Mouse (Mus musculus): ENCODE data around the gene Gstm2.
"Not testable (repeated sequence)": the region's sequence is repeated elsewhere in the genome, so short reads cannot be mapped to it uniquely, and the experiment has no call there.

The Gstm2 gene

GRCm38 (mm10) chr3:108014098-108014973 is 28.1 kb upstream of the Gstm2 start:
- H3K36me3 ChIP-seq (ENCODE audit: control insufficient read depth, insufficient read depth, low read length, poor library complexity, severe bottlenecking), result no peaks in the 10 kb centered on the region
- H3K27me3 ChIP-seq (ENCODE audit: control insufficient read depth, insufficient read depth, low read length, poor library complexity, severe bottlenecking), result no peaks in the 10 kb centered on the region
- DNase-seq (ENCODE audit: low read depth, low spot score), result no peak

GRCm38 (mm10) chr3:108013331-108013871 is 27.1 kb upstream of the Gstm2 start:
- Histone ChIP-seq H3K36me3 (ENCODE audit: control insufficient read depth, insufficient read depth, low read length, poor library complexity, severe bottlenecking) (no peaks in the 10 kb centered on the region), H3K27me3 (ENCODE audit: control insufficient read depth, insufficient read depth, low read length, poor library complexity, severe bottlenecking) (no peaks in the 10 kb centered on the region)
- DNase-seq (ENCODE audit: low read depth, low spot score), result no peak

GRCm38 (mm10) chr3:108011558-108011957 is 25.3 kb upstream of the Gstm2 start:
- H3K27me3 ChIP-seq (ENCODE audit: control insufficient read depth, insufficient read depth, low read length, poor library complexity, severe bottlenecking), result no peaks in the 10 kb centered on the region
- H3K36me3 ChIP-seq (ENCODE audit: control insufficient read depth, insufficient read depth, low read length, poor library complexity, severe bottlenecking), result no peaks in the 10 kb centered on the region
- DNase-seq (ENCODE audit: low read depth, low spot score), result no peak

GRCm38 (mm10) chr3:108010286-108010685 is 24.0 kb upstream of the Gstm2 start:
- no peak for DNase-seq (ENCODE audit: low read depth, low spot score)
- Histone ChIP-seq H3K27me3 (ENCODE audit: control insufficient read depth, insufficient read depth, low read length, poor library complexity, severe bottlenecking) (no peaks in the 10 kb centered on the region), H3K36me3 (ENCODE audit: control insufficient read depth, insufficient read depth, low read length, poor library complexity, severe bottlenecking) (no peaks in the 10 kb centered on the region)

GRCm38 (mm10) chr3:108002021-108002420 is 15.8 kb upstream of the Gstm2 start:
- no peak for DNase-seq (ENCODE audit: low read depth, low spot score)
- no peaks in the 10 kb centered on the region for H3K36me3 ChIP-seq (ENCODE audit: control insufficient read depth, insufficient read depth, low read length, poor library complexity, severe bottlenecking)
- H3K27me3 ChIP-seq (ENCODE audit: control insufficient read depth, insufficient read depth, low read length, poor library complexity, severe bottlenecking), result no peaks in the 10 kb centered on the region; the same call in 1 of the 2 replicates

GRCm38 (mm10) chr3:107999491-107999890 is 13.2 kb upstream of the Gstm2 start:
- Histone ChIP-seq H3K27me3 (ENCODE audit: control insufficient read depth, insufficient read depth, low read length, poor library complexity, severe bottlenecking) (no peaks in the 10 kb centered on the region; the same call in 1 of the 2 replicates), H3K36me3 (ENCODE audit: control insufficient read depth, insufficient read depth, low read length, poor library complexity, severe bottlenecking) (no peaks in the 10 kb centered on the region)
- DNase-seq (ENCODE audit: low read depth, low spot score), result no peak

GRCm38 (mm10) chr3:107998591-107998990 is 12.3 kb upstream of the Gstm2 start:
- no peaks in the 10 kb centered on the region; the same call in 1 of the 2 replicates for H3K27me3 ChIP-seq (ENCODE audit: control insufficient read depth, insufficient read depth, low read length, poor library complexity, severe bottlenecking)
- H3K36me3 ChIP-seq (ENCODE audit: control insufficient read depth, insufficient read depth, low read length, poor library complexity, severe bottlenecking), result no peaks in the 10 kb centered on the region
- no peak for DNase-seq (ENCODE audit: low read depth, low spot score)

- Histone ChIP-seq H3K27me3 (ENCODE audit: control insufficient read depth, insufficient read depth, low read length, poor library complexity, severe bottlenecking) (no peaks in the 10 kb centered on the region; the same call in 1 of the 2 replicates), H3K36me3 (ENCODE audit: control insufficient read depth, insufficient read depth, low read length, poor library complexity, severe bottlenecking) (no peaks in the 10 kb centered on the region)
- no peak for DNase-seq (ENCODE audit: low read depth, low spot score)
These were observed 10.3 kb upstream of the Gstm2 start for GRCm38 (mm10) chr3:107996576-107996975.

GRCm38 (mm10) chr3:107995974-107996373 is 9.7 kb upstream of the Gstm2 start:
- not testable (repeated sequence) for DNase-seq (ENCODE audit: low read depth, low spot score); H3K36me3 ChIP-seq (ENCODE audit: control insufficient read depth, insufficient read depth, low read length, poor library complexity, severe bottlenecking); H3K27me3 ChIP-seq (ENCODE audit: control insufficient read depth, insufficient read depth, low read length, poor library complexity, severe bottlenecking)

GRCm38 (mm10) chr3:107985141-107985540 is 1.1 kb downstream of the Gstm2 start:
- not testable (repeated sequence) for DNase-seq (ENCODE audit: low read depth, low spot score); H3K27me3 ChIP-seq (ENCODE audit: control insufficient read depth, insufficient read depth, low read length, poor library complexity, severe bottlenecking); H3K36me3 ChIP-seq (ENCODE audit: control insufficient read depth, insufficient read depth, low read length, poor library complexity, severe bottlenecking)

GRCm38 (mm10) chr3:107984471-107984870 is 1.8 kb downstream of the Gstm2 start:
- H3K27me3 ChIP-seq (ENCODE audit: control insufficient read depth, insufficient read depth, low read length, poor library complexity, severe bottlenecking), result no peaks in the 10 kb centered on the region
- no peak for DNase-seq (ENCODE audit: low read depth, low spot score)

GRCm38 (mm10) chr3:107983771-107984170 is 2.5 kb downstream of the Gstm2 start:
- H3K36me3 ChIP-seq (ENCODE audit: control insufficient read depth, insufficient read depth, low read length, poor library complexity, severe bottlenecking), result no peaks in the 10 kb centered on the region
- no peak for DNase-seq (ENCODE audit: low read depth, low spot score)
- no peaks in the 10 kb centered on the region for H3K27me3 ChIP-seq (ENCODE audit: control insufficient read depth, insufficient read depth, low read length, poor library complexity, severe bottlenecking)

More at GRCm38 (mm10) chr3:107984471-107984870, 1.8 kb downstream of the Gstm2 start:
- H3K36me3 ChIP-seq (ENCODE audit: control insufficient read depth, insufficient read depth, low read length, poor library complexity, severe bottlenecking), result no peaks in the 10 kb centered on the region

- DNase-seq (ENCODE audit: low read depth, low spot score), result no peak
- H3K27me3 ChIP-seq (ENCODE audit: control insufficient read depth, insufficient read depth, low read length, poor library complexity, severe bottlenecking), result no peaks in the 10 kb centered on the region
- H3K36me3 ChIP-seq (ENCODE audit: control insufficient read depth, insufficient read depth, low read length, poor library complexity, severe bottlenecking), result no peaks in the 10 kb centered on the region
These were observed 3.5 kb downstream of the Gstm2 start for GRCm38 (mm10) chr3:107982726-107983125.

GRCm38 (mm10) chr3:107981261-107981660 is 5.0 kb downstream of the Gstm2 start:
- no peaks in the 10 kb centered on the region for H3K27me3 ChIP-seq (ENCODE audit: control insufficient read depth, insufficient read depth, low read length, poor library complexity, severe bottlenecking)
- DNase-seq (ENCODE audit: low read depth, low spot score), result no peak

GRCm38 (mm10) chr3:107977691-107978090 is 8.6 kb downstream of the Gstm2 start:
- Histone ChIP-seq H3K27me3 (ENCODE audit: control insufficient read depth, insufficient read depth, low read length, poor library complexity, severe bottlenecking) (no peaks in the 10 kb centered on the region), H3K36me3 (ENCODE audit: control insufficient read depth, insufficient read depth, low read length, poor library complexity, severe bottlenecking) (no peaks in the 10 kb centered on the region)
- no peak for DNase-seq (ENCODE audit: low read depth, low spot score)

More at GRCm38 (mm10) chr3:107981261-107981660, 5.0 kb downstream of the Gstm2 start:
- H3K36me3 ChIP-seq (ENCODE audit: control insufficient read depth, insufficient read depth, low read length, poor library complexity, severe bottlenecking), result no peaks in the 10 kb centered on the region

Measured in splenic B cell, adult 2 months (primary cell).